Mouse (Mus musculus): Measurements from ENCODE around the gene Atp6v0e. TPM values are rescaled to one million over a fixed set of nuclear protein-coding genes. Genes with fewer than 3 reads are reported as not detected.
A peak's percentile ranks its signal among the peaks of the same experiment; 100 is the strongest.

The Atp6v0e gene
- total and polyA plus RNA-seq, 3 experiments, result 60.9 to 143 (median 67.2) TPM

GRCm38 (mm10) chr17:26676616-26677376 is 13.8 kb downstream of the Atp6v0e start:
- WGBS, result under 1% methylated on average over 26 of the region's 26 CpGs
- H3K27ac ChIP-seq, result peak overlapping the region; percentile 98
- H3K36me3 ChIP-seq (ENCODE audit: control insufficient read depth, insufficient read depth, low read length), result 0 out of 2 replicates have a peak, but pooled peaks cover 3% of the 10 kb centered on the region
- peaks cover 11% of the 10 kb centered on the region for H3K79me2 ChIP-seq (replicated peaks; ENCODE audit: control insufficient read depth, insufficient read depth, low read length)
- TF ChIP-seq CTCF (IDR thresholded peaks at IDR 0.05) (peak; percentile 46), EP300 (IDR thresholded peaks at IDR 0.05; ENCODE audit: insufficient read depth, low read depth, low read length) (no peak), POLR2A (IDR thresholded peaks at IDR 0.05; ENCODE audit: insufficient read depth, low read depth, low read length) (no peak)
- peak; percentile 85 to 87 for DNase-seq
- peak overlapping the region; percentile 88 for H3K9ac ChIP-seq (ENCODE audit: low read depth, low read length)
- intact Hi-C loops (cut with DNase I), result loop anchor here (5.0 kb wide), 2 partner anchors 36 to 211 kb away; no protein-coding TSS in a partner anchor
- no peaks in the 10 kb centered on the region for H3K27me3 ChIP-seq (ENCODE audit: control insufficient read depth, insufficient read depth, low read length)
- H3K4me1 ChIP-seq (ENCODE audit: control insufficient read depth, insufficient read depth, low read length), result peaks cover 5% of the 10 kb centered on the region
- H3K4me3 ChIP-seq, result peak overlapping the region; percentile 79

DNA sequence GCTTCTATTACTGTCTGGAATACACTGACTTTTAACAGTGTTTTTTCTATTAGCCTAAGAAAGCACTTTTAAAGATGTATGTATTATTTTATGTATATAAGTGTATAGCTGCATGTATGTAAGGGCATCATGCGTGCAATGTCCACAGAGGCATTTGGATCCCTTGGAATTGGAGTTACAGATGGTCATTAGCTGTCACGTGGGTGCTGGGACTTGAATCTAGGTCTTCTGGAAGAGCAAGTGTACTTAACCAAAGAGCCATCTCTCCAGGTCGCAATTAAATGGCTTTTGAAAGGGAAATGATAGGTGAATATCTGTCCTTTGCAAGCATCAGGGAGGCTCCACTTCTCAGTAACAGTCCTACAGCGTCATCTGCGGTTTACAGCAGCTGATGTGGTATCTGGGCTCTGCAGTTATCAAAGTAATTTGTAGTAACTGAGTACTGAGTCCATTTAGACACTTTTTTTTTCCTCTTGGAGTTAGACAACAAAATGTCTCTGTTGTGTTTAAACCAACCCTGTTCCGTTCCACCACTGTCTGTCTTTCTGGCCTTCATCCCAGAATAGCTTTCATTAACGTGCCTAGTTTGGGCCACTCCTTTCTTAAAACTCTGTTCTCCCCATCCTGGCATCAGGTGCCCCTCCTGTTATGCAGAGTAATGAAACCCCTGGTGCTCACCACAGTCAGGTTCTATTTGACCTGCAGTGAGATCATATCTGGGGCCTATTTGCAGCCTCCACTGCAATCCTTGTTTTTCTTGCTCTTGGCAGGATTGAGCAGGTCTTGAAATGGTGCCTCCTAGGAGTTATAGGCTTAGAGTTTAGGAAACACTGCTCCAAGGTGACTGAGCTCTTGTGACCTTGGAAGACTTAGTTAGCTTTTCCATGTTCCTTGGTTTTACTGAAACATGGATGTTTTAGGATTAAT is 14.9 kb downstream of the Atp6v0e start:
- 48% methylated on average over 7 of the region's 7 CpGs for WGBS
- intact Hi-C loops (cut with DNase I), result loop anchor here (5.0 kb wide), 2 partner anchors 34 to 209 kb away; no protein-coding TSS in a partner anchor

DNA sequence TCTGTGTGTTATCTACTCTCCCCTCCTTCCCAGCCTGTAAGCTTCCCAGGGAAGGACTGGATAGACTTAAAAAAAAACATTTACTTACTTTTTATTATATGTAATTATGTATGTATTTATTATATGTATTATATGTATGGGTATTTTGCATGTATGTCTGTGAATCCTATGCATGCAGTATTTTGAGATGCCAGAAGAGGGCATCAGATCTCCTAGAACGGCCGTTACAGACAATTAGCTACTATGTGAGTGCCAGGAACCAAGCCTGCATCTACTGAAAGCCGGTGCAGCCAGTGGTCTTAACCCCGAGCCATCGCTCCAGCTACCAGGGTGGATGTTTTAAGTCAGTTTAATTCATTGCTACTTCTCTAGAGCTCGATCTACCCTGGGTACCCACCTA is 18.2 kb downstream of the Atp6v0e start:
- Histone ChIP-seq H3K27ac (no peak overlapping the region), H3K36me3 (ENCODE audit: control insufficient read depth, insufficient read depth, low read length) (0 out of 2 replicates have a peak, but pooled peaks cover 3% of the 10 kb centered on the region), H3K4me1 (ENCODE audit: control insufficient read depth, insufficient read depth, low read length) (peaks cover 5% of the 10 kb centered on the region; the same call in 1 of the 2 replicates), H3K9ac (ENCODE audit: low read depth, low read length) (no peak overlapping the region), H3K79me2 (replicated peaks; ENCODE audit: control insufficient read depth, insufficient read depth, low read length) (peaks cover 11% of the 10 kb centered on the region), H3K27me3 (ENCODE audit: control insufficient read depth, insufficient read depth, low read length) (no peaks in the 10 kb centered on the region), H3K4me3 (no peak overlapping the region)
- WGBS, result 90% methylated on average over 6 of the region's 6 CpGs
- TF ChIP-seq POLR2A (IDR thresholded peaks at IDR 0.05; ENCODE audit: insufficient read depth, low read depth, low read length) (no peak), CTCF (IDR thresholded peaks at IDR 0.05) (peak; percentile 44)
- DNase-seq, result no peak
- intact Hi-C loops (cut with DNase I), result no loop called here

More for the DNA sequence above, 14.9 kb downstream of the Atp6v0e start:
- H3K79me2 ChIP-seq (replicated peaks; ENCODE audit: control insufficient read depth, insufficient read depth, low read length), result peaks cover 11% of the 10 kb centered on the region
- no peak overlapping the region; the same call in 1 of the 2 replicates for H3K4me3 ChIP-seq
- H3K27me3 ChIP-seq (ENCODE audit: control insufficient read depth, insufficient read depth, low read length), result no peaks in the 10 kb centered on the region
- DNase-seq, result no peak
- no peak overlapping the region for H3K9ac ChIP-seq (ENCODE audit: low read depth, low read length)
- H3K4me1 ChIP-seq (ENCODE audit: control insufficient read depth, insufficient read depth, low read length), result peaks cover 5% of the 10 kb centered on the region
- 0 out of 2 replicates have a peak, but pooled peaks cover 3% of the 10 kb centered on the region for H3K36me3 ChIP-seq (ENCODE audit: control insufficient read depth, insufficient read depth, low read length)
- peak overlapping the region; percentile 30 for H3K27ac ChIP-seq
- TF ChIP-seq CTCF (IDR thresholded peaks at IDR 0.05), result no peak
- TF ChIP-seq POLR2A (IDR thresholded peaks at IDR 0.05; ENCODE audit: insufficient read depth, low read depth, low read length), result no peak
- TF ChIP-seq EP300 (IDR thresholded peaks at IDR 0.05; ENCODE audit: insufficient read depth, low read depth, low read length), result no peak

DNA sequence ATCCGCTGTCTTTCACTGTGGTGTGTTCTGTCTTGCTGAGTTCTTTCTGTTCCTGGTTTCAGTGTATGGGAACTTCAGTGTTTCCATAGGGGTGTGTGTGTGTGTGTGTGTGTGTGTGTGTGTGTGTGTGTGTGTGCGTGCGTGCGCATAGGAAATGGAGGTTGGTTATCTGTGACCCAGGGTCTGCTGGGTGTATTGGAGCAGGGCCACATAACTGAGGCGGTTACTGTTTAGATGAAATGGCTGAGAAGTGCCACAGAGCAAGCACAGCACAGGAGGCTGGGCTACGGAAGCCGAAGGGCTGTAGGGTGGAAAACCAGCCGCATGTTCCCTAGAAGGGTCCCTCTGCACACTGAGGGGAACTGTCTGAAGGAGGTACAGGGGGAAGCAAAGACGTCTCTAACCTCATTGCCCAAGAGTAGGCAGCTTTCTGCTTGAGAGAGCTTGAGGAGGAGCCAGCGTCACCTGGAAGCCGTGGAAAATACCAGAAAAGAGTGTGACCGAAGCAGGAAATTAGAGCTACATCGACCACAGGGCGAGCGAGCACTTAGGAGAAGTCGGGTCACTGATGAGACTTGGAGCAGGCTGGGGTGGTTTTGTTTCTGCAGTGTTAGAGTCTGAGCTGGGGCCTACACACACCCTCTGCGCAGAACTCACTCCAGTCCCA is 23.4 kb downstream of the Atp6v0e start:
- WGBS, result 78% methylated on average over 17 of the region's 17 CpGs
- Histone ChIP-seq H3K27me3 (ENCODE audit: control insufficient read depth, insufficient read depth, low read length) (no peaks in the 10 kb centered on the region), H3K9ac (ENCODE audit: low read depth, low read length) (no peak overlapping the region), H3K36me3 (ENCODE audit: control insufficient read depth, insufficient read depth, low read length) (no peaks in the 10 kb centered on the region), H3K27ac (no peak overlapping the region), H3K79me2 (replicated peaks; ENCODE audit: control insufficient read depth, insufficient read depth, low read length) (peaks cover 2% of the 10 kb centered on the region; the same call in 1 of the 2 replicates), H3K4me1 (ENCODE audit: control insufficient read depth, insufficient read depth, low read length) (peaks cover 8% of the 10 kb centered on the region), H3K4me3 (no peak overlapping the region)
- no peak for DNase-seq
- no peak for TF ChIP-seq EP300 (IDR thresholded peaks at IDR 0.05; ENCODE audit: insufficient read depth, low read depth, low read length)
- TF ChIP-seq POLR2A (IDR thresholded peaks at IDR 0.05; ENCODE audit: insufficient read depth, low read depth, low read length), result no peak
- no peak for TF ChIP-seq CTCF (IDR thresholded peaks at IDR 0.05)
- intact Hi-C loops (cut with DNase I), result no loop called here

DNA sequence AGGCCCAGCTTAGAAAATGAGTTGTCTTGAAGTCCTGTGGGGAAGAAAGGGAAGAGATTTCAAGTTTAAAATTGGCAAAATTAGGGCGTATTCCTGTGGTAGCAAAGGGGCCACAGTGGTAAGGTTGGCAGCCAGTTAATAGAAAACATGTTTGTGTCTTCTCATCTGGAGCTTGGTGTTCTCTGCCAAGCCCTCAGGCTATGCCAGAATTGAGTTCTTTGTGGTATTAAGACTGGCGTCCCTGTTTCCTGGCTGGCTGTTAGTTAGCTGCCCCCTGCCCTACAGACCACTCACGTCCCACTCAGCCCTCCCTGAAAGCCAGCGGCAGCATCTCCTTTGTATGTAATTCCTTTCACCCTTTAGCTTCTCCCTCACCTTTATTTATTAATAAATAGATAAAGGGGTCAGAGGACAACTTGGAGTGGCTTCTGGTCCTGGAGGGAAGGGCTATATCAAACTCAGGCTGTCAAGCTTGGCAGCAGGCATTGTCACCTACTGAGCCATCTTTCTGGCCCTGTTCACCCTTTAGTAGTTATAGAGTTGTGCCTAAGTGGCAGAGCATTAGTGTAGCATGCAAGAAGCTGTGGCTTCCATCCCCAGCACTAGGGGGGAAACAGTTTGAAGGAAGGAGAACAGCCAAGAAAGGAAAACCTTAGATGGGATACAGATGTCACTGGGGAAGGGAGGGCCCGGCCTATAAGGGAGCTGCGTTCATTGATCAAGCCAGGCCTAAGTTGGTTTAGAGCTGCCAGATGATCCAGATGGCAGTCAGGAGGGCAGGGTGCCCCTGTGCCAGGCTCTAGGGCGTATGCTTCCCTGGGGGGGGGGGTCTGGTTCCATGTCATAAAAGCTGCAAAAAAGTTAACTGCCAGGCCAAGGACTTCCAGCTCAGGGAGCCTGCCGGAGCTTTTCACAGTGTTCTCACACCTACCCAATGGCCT is 26.0 kb downstream of the Atp6v0e start:
- 68% methylated on average over 8 of the region's 8 CpGs for WGBS
- no peaks in the 10 kb centered on the region for H3K27me3 ChIP-seq (ENCODE audit: control insufficient read depth, insufficient read depth, low read length)
- TF ChIP-seq POLR2A (IDR thresholded peaks at IDR 0.05; ENCODE audit: insufficient read depth, low read depth, low read length), result no peak
- TF ChIP-seq CTCF (IDR thresholded peaks at IDR 0.05), result no peak
- TF ChIP-seq EP300 (IDR thresholded peaks at IDR 0.05; ENCODE audit: insufficient read depth, low read depth, low read length), result no peak
- peaks cover 2% of the 10 kb centered on the region for H3K79me2 ChIP-seq (replicated peaks; ENCODE audit: control insufficient read depth, insufficient read depth, low read length)
- intact Hi-C loops (cut with DNase I), result no loop called here
- peaks cover 14% of the 10 kb centered on the region for H3K4me1 ChIP-seq (ENCODE audit: control insufficient read depth, insufficient read depth, low read length)
- no peak for DNase-seq
- H3K9ac ChIP-seq (ENCODE audit: low read depth, low read length), result no peak overlapping the region
- no peaks in the 10 kb centered on the region for H3K36me3 ChIP-seq (ENCODE audit: control insufficient read depth, insufficient read depth, low read length)
- H3K27ac ChIP-seq, result no peak overlapping the region; the same call in 1 of the 2 replicates
- H3K4me3 ChIP-seq, result no peak overlapping the region
